Mouse (Mus musculus) MEL (cell line): ENCODE measurements around the gene Msmo1. TPM values are rescaled to one million over a fixed set of nuclear protein-coding genes. Genes with fewer than 3 reads are reported as not detected.

Source experiments
- DNase-seq: peaks from one replicate; pipeline ENCODE4 v3.0.0; 2011; ENCODE audit warnings: low read depth, low spot score
- H3K27ac ChIP-seq: 2 replicates; pipeline ENCODE4 v1.5.1; 2012; ENCODE audit warnings: low read depth, mild to moderate bottlenecking, control low read depth, low read length, moderate library complexity; ENCODE audit not compliant: control insufficient read depth
- H3K27me3 ChIP-seq, 2 experiments: fragments of 150-350 bp in 1 of 2; sonication (generic) in 1 of 2; 2 replicates each; pipeline ENCODE4 v1.6.1; 2012; ENCODE audit warnings: low read length in 2 of 2, mild to moderate bottlenecking in 2 of 2, improper control_type of control experiment in 1 of 2, moderate library complexity in 1 of 2; ENCODE audit not compliant: insufficient read depth in 2 of 2, control insufficient read depth in 1 of 2
- H3K36me3 ChIP-seq, 2 experiments: 2 replicates each; pipeline ENCODE4 v1.6.1; 2012 to 2014; ENCODE audit warnings: low read length in 2 of 2, improper control_type of control experiment in 1 of 2, inconsistent platforms in 1 of 2, mild to moderate bottlenecking in 1 of 2; ENCODE audit not compliant: insufficient read depth in 2 of 2, control insufficient read depth in 1 of 2
- H3K4me1 ChIP-seq, 2 experiments: fragments of 150-350 bp in 1 of 2; sonication (generic) in 1 of 2; 2 replicates each; pipeline ENCODE4 v1.6.1; 2012; ENCODE audit warnings: low read length in 2 of 2, improper control_type of control experiment in 1 of 2, mild to moderate bottlenecking in 1 of 2; ENCODE audit not compliant: insufficient read depth in 2 of 2, control insufficient read depth in 1 of 2
- H3K4me3 ChIP-seq, 2 experiments: fragments of 150-350 bp in 1 of 2; sonication (generic) in 1 of 2; 2 replicates each; pipeline ENCODE4 v1.5.1; 2012; ENCODE audit warnings: low read depth in 2 of 2, low read length in 2 of 2, mild to moderate bottlenecking in 2 of 2, moderate library complexity in 2 of 2, control low read depth in 1 of 2, improper control_type of control experiment in 1 of 2; ENCODE audit not compliant: control insufficient read depth in 1 of 2, insufficient read depth in 1 of 2
- H3K79me2 ChIP-seq: 2 replicates; pipeline ENCODE4 v1.6.1; 2012; ENCODE audit warnings: mild to moderate bottlenecking, low read length, moderate library complexity; ENCODE audit not compliant: control insufficient read depth, poor library complexity, insufficient read depth
- H3K9ac ChIP-seq: 2 replicates; pipeline ENCODE4 v1.6.1; 2012; ENCODE audit warnings: low read depth, mild to moderate bottlenecking, control low read depth, low read length, moderate library complexity; ENCODE audit not compliant: control insufficient read depth, poor library complexity, severe bottlenecking
- H3K9me3 ChIP-seq: fragments of 150-350 bp; sonication (generic); replicated peaks from 2 replicates; pipeline ENCODE4 v1.6.1; 2012; ENCODE audit warnings: mild to moderate bottlenecking, low read length, improper control_type of control experiment, moderate library complexity; ENCODE audit not compliant: insufficient read depth
- BHLHE40 ChIP-seq: IDR thresholded peaks from 2 replicates; pipeline ENCODE4 v1.6.1; 2012; ENCODE audit warnings: low read depth, mild to moderate bottlenecking, inconsistent platforms, low read length, improper control_type of control experiment, borderline replicate concordance
- CHD1 ChIP-seq: IDR thresholded peaks from 2 replicates; pipeline ENCODE4 v1.6.1; 2012; ENCODE audit warnings: low read depth, mild to moderate bottlenecking, inconsistent platforms, low read length, improper control_type of control experiment
- CTCF ChIP-seq, 3 experiments: IDR thresholded peaks in 2 of 3; conservative IDR thresholded peaks in 1 of 3; 2 replicates each; pipeline ENCODE4 v1.5.1; 2011 to 2012; ENCODE audit warnings: low read length in 3 of 3, low read depth in 2 of 3, mild to moderate bottlenecking in 2 of 3, improper control_type of control experiment in 1 of 3, inconsistent platforms in 1 of 3, mixed read lengths in 1 of 3, moderate library complexity in 1 of 3; ENCODE audit not compliant: control insufficient read depth in 1 of 3, insufficient read depth in 1 of 3, poor library complexity in 1 of 3, severe bottlenecking in 1 of 3
- ELF1 ChIP-seq: IDR thresholded peaks from 2 replicates; pipeline ENCODE4 v1.6.1; 2014; ENCODE audit warnings: low read depth, mild to moderate bottlenecking, inconsistent platforms, low read length, improper control_type of control experiment, moderate library complexity
- ETS1 ChIP-seq: IDR thresholded peaks from 2 replicates; pipeline ENCODE4 v1.6.1; 2012; ENCODE audit warnings: low read depth, mild to moderate bottlenecking, inconsistent platforms, low read length, improper control_type of control experiment, moderate library complexity
- GATA1 ChIP-seq: IDR thresholded peaks from 2 replicates; pipeline ENCODE4 v1.6.1; 2011; ENCODE audit warnings: low read depth, low read length, improper control_type of control experiment
- HCFC1 ChIP-seq: IDR thresholded peaks from 2 replicates; pipeline ENCODE4 v1.6.1; 2012; ENCODE audit warnings: low read depth, mild to moderate bottlenecking, inconsistent platforms, low read length, improper control_type of control experiment, moderate library complexity
- JUND ChIP-seq: IDR thresholded peaks from 2 replicates; pipeline ENCODE4 v1.6.1; 2011; ENCODE audit warnings: low read depth, mild to moderate bottlenecking, improper control_type of control experiment, low read length
- KAT2A ChIP-seq: conservative IDR thresholded peaks from 2 replicates; pipeline ENCODE4 v1.6.1; 2012; ENCODE audit warnings: low read depth, low read length, improper control_type of control experiment, inconsistent platforms
- MAX ChIP-seq: IDR thresholded peaks from 2 replicates; pipeline ENCODE4 v1.6.1; 2011; ENCODE audit warnings: low read length, improper control_type of control experiment
- MEF2A ChIP-seq: IDR thresholded peaks from 2 replicates; pipeline ENCODE4 v1.6.1; 2014; ENCODE audit warnings: low read depth, mild to moderate bottlenecking, inconsistent platforms, low read length, improper control_type of control experiment; ENCODE audit not compliant: poor library complexity, insufficient replicate concordance, severe bottlenecking; ENCODE audit errors: extremely low read depth
- MYB ChIP-seq: IDR thresholded peaks from 2 replicates; pipeline ENCODE4 v1.6.1; 2011; ENCODE audit warnings: mild to moderate bottlenecking, low read depth, low read length, improper control_type of control experiment
- MYC ChIP-seq: IDR thresholded peaks from 2 replicates; pipeline ENCODE4 v1.6.1; 2011; ENCODE audit warnings: low read depth, mild to moderate bottlenecking, low read length, improper control_type of control experiment, moderate library complexity
- POLR2AphosphoS2 ChIP-seq: IDR thresholded peaks from 2 replicates; pipeline ENCODE4 v1.6.1; 2011; ENCODE audit warnings: low read length, improper control_type of control experiment
- POLR2AphosphoS5 ChIP-seq: IDR thresholded peaks from 2 replicates; pipeline ENCODE4 v1.6.1; 2012; ENCODE audit warnings: low read depth, borderline replicate concordance, mild to moderate bottlenecking, inconsistent platforms, low read length, moderate library complexity, mixed read lengths
- RAD21 ChIP-seq: IDR thresholded peaks from 2 replicates; pipeline ENCODE4 v1.6.1; 2011; ENCODE audit warnings: mild to moderate bottlenecking, low read depth, low read length, improper control_type of control experiment
- RCOR1 ChIP-seq: IDR thresholded peaks from 2 replicates; pipeline ENCODE4 v1.6.1; 2012; ENCODE audit warnings: low read depth, mild to moderate bottlenecking, inconsistent platforms, low read length, improper control_type of control experiment
- SIN3A ChIP-seq: IDR thresholded peaks from 2 replicates; pipeline ENCODE4 v1.6.1; 2012; ENCODE audit warnings: low read length, improper control_type of control experiment, inconsistent platforms
- SMC3 ChIP-seq: IDR thresholded peaks from 2 replicates; pipeline ENCODE4 v1.6.1; 2011; ENCODE audit warnings: low read depth, low read length, improper control_type of control experiment
- TAL1 ChIP-seq: IDR thresholded peaks from 2 replicates; pipeline ENCODE4 v1.6.1; 2012; ENCODE audit warnings: mild to moderate bottlenecking, inconsistent platforms, low read length, moderate library complexity, mixed read lengths
- TBP ChIP-seq: IDR thresholded peaks from 2 replicates; pipeline ENCODE4 v1.8.0; 2011; ENCODE audit warnings: low read depth, low read length, improper control_type of control experiment
- TCF12 ChIP-seq: IDR thresholded peaks from 2 replicates; pipeline ENCODE4 v1.6.1; 2014; ENCODE audit warnings: low read depth, mild to moderate bottlenecking, inconsistent platforms, low read length, improper control_type of control experiment, moderate library complexity
- UBTF ChIP-seq: IDR thresholded peaks from 2 replicates; pipeline ENCODE4 v1.6.1; 2012; ENCODE audit warnings: low read depth, mild to moderate bottlenecking, inconsistent platforms, low read length, improper control_type of control experiment, moderate library complexity, borderline replicate concordance; ENCODE audit not compliant: insufficient read depth
- USF1 ChIP-seq: IDR thresholded peaks from 2 replicates; pipeline ENCODE4 v1.6.1; 2014; ENCODE audit warnings: low read depth, mild to moderate bottlenecking, inconsistent platforms, low read length, improper control_type of control experiment, moderate library complexity
- USF2 ChIP-seq, 2 experiments: IDR thresholded peaks; 2 replicates each; pipeline ENCODE4 v1.6.1; 2011 to 2012; ENCODE audit warnings: improper control_type of control experiment in 2 of 2, low read length in 2 of 2, borderline replicate concordance in 1 of 2, inconsistent platforms in 1 of 2, low read depth in 1 of 2, mild to moderate bottlenecking in 1 of 2; ENCODE audit not compliant: insufficient read depth in 1 of 2
- ZC3H11A ChIP-seq: IDR thresholded peaks from 2 replicates; pipeline ENCODE4 v1.6.1; 2012; ENCODE audit warnings: low read depth, mild to moderate bottlenecking, inconsistent platforms, low read length, improper control_type of control experiment
- ZKSCAN1 ChIP-seq: IDR thresholded peaks from 2 replicates; pipeline ENCODE4 v1.6.1; 2012; ENCODE audit warnings: low read depth, mild to moderate bottlenecking, inconsistent platforms, low read length, improper control_type of control experiment, moderate library complexity
- ZNF384 ChIP-seq: IDR thresholded peaks from 2 replicates; pipeline ENCODE4 v1.6.1; 2012; ENCODE audit warnings: low read depth, mild to moderate bottlenecking, inconsistent platforms, low read length, improper control_type of control experiment
- polyA plus RNA-seq, 2 experiments: library from polyadenylated mRNA; stranded (reverse) in 1 of 2; unstranded in 1 of 2; fragments of >175 nt in 1 of 2; fragments of >200 nt in 1 of 2; gene quantifications; 2 replicates each; pipeline versions ENCODE4 v1.2.1 to v1.2.4; 2012; ENCODE audit warnings: low replicate concordance in 2 of 2, low read depth in 1 of 2; ENCODE audit not compliant: insufficient read length in 2 of 2, insufficient read depth in 1 of 2, missing spikeins in 1 of 2
- total RNA-seq: library from RNA; depleted of rRNA; stranded (reverse); fragments of 300-350 nt; gene quantifications from 2 replicates; pipeline ENCODE4 v1.2.3, GENCODE M21; 2012

Msmo1 gene
- total and polyA plus RNA-seq, 3 experiments = 13.8 to 22.1 TPM; not detected in 1

GRCm38 (mm10) chr8:64777925-64778324 is 44.3 kb upstream of the Msmo1 start:
- DNase-seq = no peak
- no peak overlapping the region for H3K9ac ChIP-seq
- H3K9me3 ChIP-seq = no peaks in the 10 kb centered on the region
- TF ChIP-seq TCF12 = no peak
- no peak for TF ChIP-seq TBP
- no peak for TF ChIP-seq POLR2AphosphoS2
- TF ChIP-seq SIN3A = no peak
- no peak for TF ChIP-seq CTCF (IDR thresholded peaks at IDR 0.05 in 2 of 3, conservative IDR thresholded peaks at IDR 0.05 in 1 of 3; ENCODE audit: control insufficient read depth in 1 of 3, insufficient read depth in 1 of 3, low read depth in 2 of 3, low read length in 3 of 3, poor library complexity in 1 of 3, severe bottlenecking in 1 of 3)
- no peak for TF ChIP-seq KAT2A
- TF ChIP-seq RAD21 = no peak
- no peak for TF ChIP-seq HCFC1
- TF ChIP-seq ZC3H11A = no peak
- TF ChIP-seq USF2 (IDR thresholded peaks at IDR 0.05; ENCODE audit: borderline replicate concordance in 1 of 2, insufficient read depth in 1 of 2, low read depth in 1 of 2, low read length in 2 of 2) = no peak
- no peak for TF ChIP-seq MYC
- no peak for TF ChIP-seq TAL1
- no peak for TF ChIP-seq ZNF384
- no peak for TF ChIP-seq BHLHE40
- no peaks in the 10 kb centered on the region for H3K27me3 ChIP-seq
- H3K4me3 ChIP-seq = no peak overlapping the region
- H3K79me2 ChIP-seq = no peaks in the 10 kb centered on the region
- peaks cover 2 to 13% of the 10 kb centered on the region in 2 experiments; a peak in 3 of 4 replicates for H3K4me1 ChIP-seq
- H3K27ac ChIP-seq = no peak overlapping the region
- H3K36me3 ChIP-seq = peaks cover 0 to 7% of the 10 kb centered on the region in 2 experiments; a peak in 2 of 4 replicates

DNA sequence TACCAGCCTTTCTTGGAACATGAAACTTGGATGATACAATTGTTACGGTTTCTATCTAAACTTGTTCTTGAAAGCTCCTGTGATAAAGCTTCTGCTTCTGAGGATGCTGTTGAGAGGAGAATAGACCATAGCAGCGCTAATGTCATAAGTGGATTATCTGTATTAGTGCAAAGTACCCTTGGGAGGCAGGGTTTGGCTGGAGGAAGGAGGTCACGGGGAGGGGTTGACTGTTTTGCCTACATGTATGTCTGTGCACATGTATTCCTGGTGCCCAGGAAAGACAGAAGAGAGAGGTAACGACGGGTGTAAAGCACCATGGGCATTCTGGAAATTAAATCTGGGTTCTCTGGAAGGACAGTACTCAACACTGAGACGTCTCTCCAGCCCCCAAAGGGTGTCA is 40.5 kb upstream of the Msmo1 start:
- Histone ChIP-seq H3K27me3 (no peaks in the 10 kb centered on the region), H3K79me2 (no peaks in the 10 kb centered on the region), H3K4me3 (no peak overlapping the region), H3K9me3 (no peaks in the 10 kb centered on the region), H3K9ac (no peak overlapping the region), H3K36me3 (peaks cover 0 to 3% of the 10 kb centered on the region in 2 experiments; a peak in 1 of 4 replicates), H3K27ac (no peak overlapping the region), H3K4me1 (no peaks in the 10 kb centered on the region)
- TF ChIP-seq POLR2AphosphoS5 (no peak), KAT2A (no peak), MAX (no peak), SMC3 (no peak), USF1 (no peak), HCFC1 (no peak), JUND (no peak), TCF12 (no peak), RAD21 (no peak), CHD1 (no peak), ETS1 (no peak), ELF1 (no peak), MYB (no peak), TAL1 (no peak), MEF2A (no peak), GATA1 (no peak), RCOR1 (no peak), UBTF (no peak), ZKSCAN1 (no peak)
- no peak for DNase-seq
